Mouse (Mus musculus): ENCODE measurements around the gene Gpr4. TPM values are rescaled to one million over a fixed set of nuclear protein-coding genes. Genes with fewer than 3 reads are reported as not detected.

The Gpr4 gene
- total and polyA plus RNA-seq, 2 experiments from 2014 or later = 3.8 to 4.4 TPM

GRCm38 (mm10) chr7:19271238-19272172 lies 59.2 kb downstream of the Gpr4 start, which contains the start of gene Vasp:
Vasp (minus strand) TSS chr7:19271817.
- H3K27me3 ChIP-seq (ENCODE audit: insufficient read depth, low read length) = no peaks in the 10 kb centered on the region
- H3K9ac ChIP-seq (replicated peaks; ENCODE audit: low read length) = peak within 1 kb of the TSS; percentile 81
- H3K9me3 ChIP-seq (ENCODE audit: low read length) = no peaks in the 10 kb centered on the region
- peak within 1 kb of the TSS; percentile 97 for H3K4me2 ChIP-seq (ENCODE audit: low read depth, low read length)
- under 1% methylated on average over 60 of the region's 62 CpGs for WGBS
- H3K4me3 ChIP-seq (ENCODE audit: low read length) = peak within 1 kb of the TSS; percentile 94
- ATAC-seq = peak; percentile 81
- H3K36me3 ChIP-seq (ENCODE audit: insufficient read depth, low read length) = no peaks in the 10 kb centered on the region
- DNase-seq (ENCODE audit: low spot score) = peak; percentile 91
- peak; percentile 14; the same call in 1 of the 2 replicates for TF ChIP-seq CTCF (IDR thresholded peaks at IDR 0.05; ENCODE audit: low read depth)
- H3K27ac ChIP-seq = peak within 1 kb of the TSS; percentile 81
- H3K4me1 ChIP-seq (ENCODE audit: insufficient read depth, low read length) = peaks cover 16% of the 10 kb centered on the region

- Histone ChIP-seq H3K9ac (replicated peaks; ENCODE audit: low read length) (peak overlapping the region; percentile 81), H3K9me3 (ENCODE audit: low read length) (no peaks in the 10 kb centered on the region), H3K4me3 (ENCODE audit: low read length) (peak overlapping the region; percentile 94), H3K27me3 (ENCODE audit: insufficient read depth, low read length) (no peaks in the 10 kb centered on the region), H3K4me1 (ENCODE audit: insufficient read depth, low read length) (peaks cover 16% of the 10 kb centered on the region), H3K27ac (peak overlapping the region; percentile 81), H3K4me2 (ENCODE audit: low read depth, low read length) (peak overlapping the region; percentile 97), H3K36me3 (ENCODE audit: insufficient read depth, low read length) (no peaks in the 10 kb centered on the region)
- under 1% methylated on average over 31 of the region's 36 CpGs for WGBS
- DNase-seq (ENCODE audit: low spot score) (peak; percentile 71), ATAC-seq (peak; percentile 60)
- no peak for TF ChIP-seq CTCF (IDR thresholded peaks at IDR 0.05; ENCODE audit: low read depth)
These were observed 59.9 kb downstream of the Gpr4 start for GRCm38 (mm10) chr7:19272173-19272764.

MicroRNA genes within 50 kb of the gene (microRNA counts, 519-probe panel; counts per million panel counts)
- microRNA mmu-miR-330 = 370 counts per million, percentile 5 among the panel's probes with 10 or more counts

Small RNA genes lying within 50 kb of the gene (microRNA-seq; reads per million reads assigned to microRNA genes)
- gene Mir330 = 738 to 864 reads per million in 2 experiments

Other genes with a start within 250 kb of the Gpr4 start
- 1.3 and 2.6 TPM in 2 replicates for gene Nanos2, start 225.1 kb upstream of the Gpr4 start, total RNA-seq (2014; rRNA removed)
- 1.6 TPM in 2 replicates for gene Nanos2, start 225.1 kb upstream of the Gpr4 start, polyA plus RNA-seq (2015; fragmentation: Nextera tagmentation; extraction: Ambion mirVana)
- gene Mypop, start 221.3 kb upstream of the Gpr4 start, total RNA-seq (2014; rRNA removed) = 22.5 and 26.1 TPM in 2 replicates
- gene Mypop, start 221.3 kb upstream of the Gpr4 start, polyA plus RNA-seq (2015; fragmentation: Nextera tagmentation; extraction: Ambion mirVana) = 5.6 and 6.0 TPM in 2 replicates
- gene Irf2bp1, start 208.5 kb upstream of the Gpr4 start, total RNA-seq (2014; rRNA removed) = 128 and 140 TPM in 2 replicates
- 20.0 and 22.4 TPM in 2 replicates for gene Irf2bp1, start 208.5 kb upstream of the Gpr4 start, polyA plus RNA-seq (2015; fragmentation: Nextera tagmentation; extraction: Ambion mirVana)
- not detected in 2 replicates for gene Foxa3, start 189.0 kb upstream of the Gpr4 start, total RNA-seq (2014; rRNA removed)
- not detected in 2 replicates for gene Foxa3, start 189.0 kb upstream of the Gpr4 start, polyA plus RNA-seq (2015; fragmentation: Nextera tagmentation; extraction: Ambion mirVana)
- gene Sympk, start 188.2 kb upstream of the Gpr4 start, total RNA-seq (2014; rRNA removed) = 85.4 and 88.0 TPM in 2 replicates
- 19.2 TPM in 2 replicates for gene Sympk, start 188.2 kb upstream of the Gpr4 start, polyA plus RNA-seq (2015; fragmentation: Nextera tagmentation; extraction: Ambion mirVana)
- gene Rsph6a, start 157.8 kb upstream of the Gpr4 start, total RNA-seq (2014; rRNA removed) = not detected in 2 replicates
- 0.19 and 0.44 TPM in 2 replicates for gene Rsph6a, start 157.8 kb upstream of the Gpr4 start, polyA plus RNA-seq (2015; fragmentation: Nextera tagmentation; extraction: Ambion mirVana)
- 145 and 151 TPM in 2 replicates for gene Dmwd, start 136.3 kb upstream of the Gpr4 start, total RNA-seq (2014; rRNA removed)
- gene Dmwd, start 136.3 kb upstream of the Gpr4 start, polyA plus RNA-seq (2015; fragmentation: Nextera tagmentation; extraction: Ambion mirVana) = 28.9 and 30.9 TPM in 2 replicates
- gene Dmpk, start 128.7 kb upstream of the Gpr4 start, total RNA-seq (2014; rRNA removed) = 19.5 and 27.8 TPM in 2 replicates
- 4.8 and 5.6 TPM in 2 replicates for gene Dmpk, start 128.7 kb upstream of the Gpr4 start, polyA plus RNA-seq (2015; fragmentation: Nextera tagmentation; extraction: Ambion mirVana)
- 10.3 and 12.1 TPM in 2 replicates for gene Six5, start 117.9 kb upstream of the Gpr4 start, total RNA-seq (2014; rRNA removed)
- 1.4 and 1.5 TPM in 2 replicates for gene Six5, start 117.9 kb upstream of the Gpr4 start, polyA plus RNA-seq (2015; fragmentation: Nextera tagmentation; extraction: Ambion mirVana)
- gene Gm4969, start 94.2 kb upstream of the Gpr4 start, total RNA-seq (2014; rRNA removed) = 4.6 and 6.3 TPM in 2 replicates
- 7.7 and 7.9 TPM in 2 replicates for gene Gm4969, start 94.2 kb upstream of the Gpr4 start, polyA plus RNA-seq (2015; fragmentation: Nextera tagmentation; extraction: Ambion mirVana)
- 19.6 and 23.8 TPM in 2 replicates for gene Fbxo46, start 92.7 kb upstream of the Gpr4 start, total RNA-seq (2014; rRNA removed)
- gene Fbxo46, start 92.7 kb upstream of the Gpr4 start, polyA plus RNA-seq (2015; fragmentation: Nextera tagmentation; extraction: Ambion mirVana) = 7.7 and 9.0 TPM in 2 replicates
- 17.3 and 18.3 TPM in 2 replicates for gene Qpctl, start 63.2 kb upstream of the Gpr4 start, total RNA-seq (2014; rRNA removed)
- 24.7 and 25.5 TPM in 2 replicates for gene Qpctl, start 63.2 kb upstream of the Gpr4 start, polyA plus RNA-seq (2015; fragmentation: Nextera tagmentation; extraction: Ambion mirVana)
- gene Snrpd2, start 62.8 kb upstream of the Gpr4 start, total RNA-seq (2014; rRNA removed) = 34.1 and 42.9 TPM in 2 replicates
- gene Snrpd2, start 62.8 kb upstream of the Gpr4 start, polyA plus RNA-seq (2015; fragmentation: Nextera tagmentation; extraction: Ambion mirVana) = 114 and 118 TPM in 2 replicates
- 2.0 and 3.0 TPM in 2 replicates for gene Gipr, start 46.4 kb upstream of the Gpr4 start, total RNA-seq (2014; rRNA removed)
- gene Gipr, start 46.4 kb upstream of the Gpr4 start, polyA plus RNA-seq (2015; fragmentation: Nextera tagmentation; extraction: Ambion mirVana) = 0.85 and 1.3 TPM in 2 replicates
- 88.2 and 103 TPM in 2 replicates for gene Eml2, start 36.1 kb upstream of the Gpr4 start, total RNA-seq (2014; rRNA removed)
- gene Eml2, start 36.1 kb upstream of the Gpr4 start, polyA plus RNA-seq (2015; fragmentation: Nextera tagmentation; extraction: Ambion mirVana) = 15.0 and 18.9 TPM in 2 replicates
- gene Opa3, start 15.8 kb downstream of the Gpr4 start, total RNA-seq (2014; rRNA removed) = 44.2 and 47.7 TPM in 2 replicates
- gene Opa3, start 15.8 kb downstream of the Gpr4 start, polyA plus RNA-seq (2015; fragmentation: Nextera tagmentation; extraction: Ambion mirVana) = 34.6 and 37.1 TPM in 2 replicates
- 62.6 and 68.3 TPM in 2 replicates for gene Vasp, start 59.3 kb downstream of the Gpr4 start, total RNA-seq (2014; rRNA removed)
- gene Vasp, start 59.3 kb downstream of the Gpr4 start, polyA plus RNA-seq (2015; fragmentation: Nextera tagmentation; extraction: Ambion mirVana) = 35.5 and 37.0 TPM in 2 replicates
- gene Ppm1n, start 67.5 kb downstream of the Gpr4 start, total RNA-seq (2014; rRNA removed) = 2.1 and 2.9 TPM in 2 replicates
- gene Ppm1n, start 67.5 kb downstream of the Gpr4 start, polyA plus RNA-seq (2015; fragmentation: Nextera tagmentation; extraction: Ambion mirVana) = 2.0 and 2.5 TPM in 2 replicates
- 151 and 155 TPM in 2 replicates for gene Rtn2, start 70.1 kb downstream of the Gpr4 start, total RNA-seq (2014; rRNA removed)
- gene Rtn2, start 70.1 kb downstream of the Gpr4 start, polyA plus RNA-seq (2015; fragmentation: Nextera tagmentation; extraction: Ambion mirVana) = 98.4 and 101 TPM in 2 replicates
- 0.31 and 1.0 TPM in 2 replicates for gene Fosb, start 97.5 kb downstream of the Gpr4 start, total RNA-seq (2014; rRNA removed)
- 0.09 and 0.11 TPM in 2 replicates for gene Fosb, start 97.5 kb downstream of the Gpr4 start, polyA plus RNA-seq (2015; fragmentation: Nextera tagmentation; extraction: Ambion mirVana)
- gene Ercc1, start 132.2 kb downstream of the Gpr4 start, total RNA-seq (2014; rRNA removed) = 44.1 and 46.1 TPM in 2 replicates
- 69.0 and 74.2 TPM in 2 replicates for gene Ercc1, start 132.2 kb downstream of the Gpr4 start, polyA plus RNA-seq (2015; fragmentation: Nextera tagmentation; extraction: Ambion mirVana)
- 11.1 and 12.4 TPM in 2 replicates for gene Cd3eap, start 146.9 kb downstream of the Gpr4 start, total RNA-seq (2014; rRNA removed)
- 17.9 and 19.3 TPM in 2 replicates for gene Cd3eap, start 146.9 kb downstream of the Gpr4 start, polyA plus RNA-seq (2015; fragmentation: Nextera tagmentation; extraction: Ambion mirVana)
- 0.68 and 1.0 TPM in 2 replicates for gene Ppp1r13l, start 147.2 kb downstream of the Gpr4 start, total RNA-seq (2014; rRNA removed)
- 1.0 and 1.2 TPM in 2 replicates for gene Ppp1r13l, start 147.2 kb downstream of the Gpr4 start, polyA plus RNA-seq (2015; fragmentation: Nextera tagmentation; extraction: Ambion mirVana)
- gene Ercc2, start 169.5 kb downstream of the Gpr4 start, total RNA-seq (2014; rRNA removed) = 57.3 and 65.1 TPM in 2 replicates
- gene Ercc2, start 169.5 kb downstream of the Gpr4 start, polyA plus RNA-seq (2015; fragmentation: Nextera tagmentation; extraction: Ambion mirVana) = 18.6 and 19.9 TPM in 2 replicates
- 2.3 and 2.9 TPM in 2 replicates for gene Klc3, start 191.6 kb downstream of the Gpr4 start, total RNA-seq (2014; rRNA removed)
- gene Klc3, start 191.6 kb downstream of the Gpr4 start, polyA plus RNA-seq (2015; fragmentation: Nextera tagmentation; extraction: Ambion mirVana) = 1.7 and 2.7 TPM in 2 replicates
- 3.9 and 27.4 TPM in 2 replicates for gene Ckm, start 192.2 kb downstream of the Gpr4 start, total RNA-seq (2014; rRNA removed)
- 0.14 and 0.30 TPM in 2 replicates for gene Ckm, start 192.2 kb downstream of the Gpr4 start, polyA plus RNA-seq (2015; fragmentation: Nextera tagmentation; extraction: Ambion mirVana)
- 60.3 and 60.5 TPM in 2 replicates for gene Mark4, start 246.3 kb downstream of the Gpr4 start, total RNA-seq (2014; rRNA removed)
- 16.2 and 18.1 TPM in 2 replicates for gene Mark4, start 246.3 kb downstream of the Gpr4 start, polyA plus RNA-seq (2015; fragmentation: Nextera tagmentation; extraction: Ambion mirVana)